Mouse (Mus musculus): ENCODE measurements around the gene Ap5s1.

GRCm38 (mm10) chr2:131261481-131262212 lies 54.8 kb downstream of the Ap5s1 start:
- no peak for TF ChIP-seq TCF12 (IDR thresholded peaks at IDR 0.05; ENCODE audit: low read depth, low read length)
- TF ChIP-seq POLR2AphosphoS2 (IDR thresholded peaks at IDR 0.05; ENCODE audit: low read depth, low read length), result no peak
- no peak for TF ChIP-seq POLR2A (IDR thresholded peaks at IDR 0.05; ENCODE audit: low read depth, low read length)
- TF ChIP-seq CTCF (conservative IDR thresholded peaks at IDR 0.05 in 1 of 2, IDR thresholded peaks at IDR 0.05 in 1 of 2; ENCODE audit: low read depth in 2 of 2, low read length in 2 of 2), result no peak
- TF ChIP-seq USF1 (IDR thresholded peaks at IDR 0.05; ENCODE audit: low read depth, low read length), result no peak

Measured in CH12.LX (cell line).